Mouse (Mus musculus): Measurements from ENCODE around the gene Pcgf3.

The Pcgf3 gene

DNA sequence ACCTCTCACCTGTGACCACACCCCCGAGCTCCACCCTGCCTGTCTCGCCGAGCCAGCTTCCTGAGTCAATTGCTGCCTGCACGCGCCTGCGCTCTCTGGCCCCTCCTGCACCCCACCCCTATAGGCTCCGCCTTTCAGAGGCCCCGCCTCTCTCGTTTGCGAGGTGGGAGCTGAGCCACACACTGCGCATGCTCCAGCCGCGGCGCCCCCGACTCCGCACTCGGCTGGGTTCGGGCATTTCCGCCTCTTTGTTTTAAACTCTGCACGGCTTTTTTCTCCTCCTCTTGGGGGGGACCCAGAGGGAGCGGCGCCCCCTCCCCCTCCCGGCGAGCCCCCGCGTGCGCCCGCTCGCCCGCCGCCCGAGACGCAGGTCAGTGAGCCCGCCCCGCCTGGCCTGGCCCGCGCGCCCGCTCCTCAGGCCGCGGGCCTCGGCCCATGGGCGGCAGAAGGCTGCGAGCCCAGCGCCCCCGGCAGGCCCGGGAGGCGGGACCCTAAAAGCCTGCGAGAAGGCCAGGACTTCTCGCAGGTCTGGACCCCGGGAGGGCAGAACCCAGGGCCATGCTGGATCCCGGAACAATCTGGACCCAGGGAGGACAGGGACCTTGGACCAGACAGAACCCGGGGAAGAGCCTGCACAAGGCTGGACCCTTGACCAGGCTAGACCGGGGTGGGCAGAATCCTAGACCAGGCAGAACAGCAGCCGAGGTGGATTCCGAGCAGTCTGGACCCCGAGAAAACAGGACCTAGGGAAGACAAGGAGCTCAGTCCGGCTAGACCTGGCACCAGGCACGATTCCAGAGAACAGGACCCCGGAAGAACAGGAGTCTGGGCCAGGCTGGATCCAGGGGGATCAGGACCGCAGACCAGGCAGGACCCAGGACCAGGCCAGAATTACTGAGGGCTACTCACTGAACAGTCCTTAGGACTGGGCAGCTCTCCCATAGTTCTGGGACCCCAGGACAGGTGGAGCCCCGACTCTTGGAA is at the start of gene Pcgf3:
TSS of gene Pcgf3 (plus strand) at position 151 of the 984 bp plus-strand sequence.
- DNase-seq, result peak; percentile 99

DNA sequence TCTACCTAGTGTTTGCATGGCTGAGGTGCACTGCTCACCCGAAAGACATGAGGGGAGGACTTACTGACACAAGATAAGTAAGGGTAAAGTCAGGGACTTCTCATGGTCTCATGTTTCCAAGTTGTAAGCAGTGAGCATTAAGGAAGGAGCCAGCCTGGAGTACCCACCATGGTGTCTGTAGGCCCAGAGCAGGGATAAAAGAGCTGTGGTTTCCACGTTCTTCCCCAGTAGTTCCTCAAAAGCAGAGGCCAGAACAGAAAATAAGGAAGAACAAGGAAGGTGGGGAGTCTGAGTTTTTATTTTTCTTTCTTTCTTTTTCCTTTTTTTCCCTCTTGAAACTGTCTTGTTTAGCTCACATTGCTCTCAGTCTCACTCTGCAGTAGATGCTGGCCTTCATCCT is 46.3 kb upstream of the Pcgf3 start:
- DNase-seq, result no peak

DNA sequence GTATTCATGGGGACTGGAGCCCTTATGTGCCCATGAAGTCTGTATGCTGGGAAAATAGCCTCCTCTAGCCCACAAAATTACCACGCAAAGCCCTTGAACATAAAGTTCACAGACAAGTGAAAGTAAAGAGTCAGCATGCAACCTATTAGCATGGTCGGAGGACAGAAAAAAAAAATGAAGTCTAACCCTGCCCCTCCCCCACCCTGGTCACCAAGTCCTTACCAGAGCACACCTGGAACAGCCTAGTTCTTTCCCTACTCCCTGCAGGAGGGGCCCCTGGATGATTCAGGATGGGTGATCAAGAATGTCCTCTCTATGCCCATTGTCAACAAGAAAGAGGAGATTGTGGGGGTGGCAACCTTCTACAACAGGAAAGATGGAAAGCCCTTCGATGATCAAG is 38.3 kb upstream of the Pcgf3 start:
- no peak for DNase-seq

DNA sequence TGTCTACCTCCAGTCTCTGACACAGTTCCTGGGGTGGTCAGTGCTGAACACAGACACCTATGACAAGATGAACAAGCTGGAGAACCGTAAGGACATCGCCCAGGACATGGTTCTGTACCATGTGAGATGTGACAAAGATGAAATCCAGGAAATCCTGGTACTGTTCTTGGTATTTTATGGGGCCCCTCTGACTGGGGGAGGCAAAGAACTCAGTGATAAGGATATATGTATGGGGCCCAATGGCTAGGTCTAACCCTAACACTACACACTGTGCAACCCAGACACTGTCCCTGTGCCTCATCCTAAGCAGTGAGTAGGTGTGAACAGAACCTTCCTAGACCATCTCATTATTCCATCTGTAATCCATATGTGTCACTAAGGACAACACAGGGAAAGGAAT is 37.6 kb upstream of the Pcgf3 start:
- no peak for DNase-seq

DNA sequence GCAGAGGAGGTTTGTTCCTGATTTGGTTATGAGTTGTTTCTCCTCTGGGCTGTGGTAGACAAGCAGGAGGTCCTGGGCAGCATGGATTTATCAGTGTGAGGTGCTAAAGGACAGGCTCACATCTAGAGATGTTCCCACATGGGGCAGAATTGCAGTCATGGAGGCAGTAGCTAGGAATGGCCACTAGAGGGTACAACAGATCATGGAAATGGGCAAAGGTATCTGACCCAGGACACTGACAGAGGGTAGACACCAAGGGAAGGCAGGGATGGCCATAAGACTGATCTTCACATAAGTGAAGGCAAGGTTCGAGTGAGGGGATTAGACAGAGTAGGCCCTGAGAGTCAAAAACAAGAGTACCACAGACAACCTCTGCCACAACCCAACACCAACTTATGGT is 33.8 kb upstream of the Pcgf3 start:
- peak; percentile 32 to 46 for DNase-seq

DNA sequence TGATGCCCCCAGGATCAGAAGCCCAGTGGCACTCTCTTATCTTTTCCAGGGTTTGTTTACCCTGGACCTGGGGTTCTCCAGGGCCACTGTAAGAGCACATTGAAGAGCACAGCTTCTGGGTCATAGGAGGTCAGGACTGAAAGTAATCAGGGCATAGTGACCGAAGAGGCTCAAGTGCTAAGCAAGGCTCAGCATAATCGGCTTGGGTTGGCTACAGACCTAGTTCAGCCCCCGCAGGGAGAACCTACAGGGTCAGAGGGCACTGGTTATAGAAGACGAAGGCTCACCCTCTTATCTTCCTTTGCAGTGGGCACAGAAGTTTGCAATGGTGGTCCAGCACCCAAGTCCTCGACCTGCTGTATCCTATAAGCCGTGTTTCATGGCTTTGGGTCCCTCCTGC is 29.8 kb upstream of the Pcgf3 start:
- DNase-seq, result no peak

DNA sequence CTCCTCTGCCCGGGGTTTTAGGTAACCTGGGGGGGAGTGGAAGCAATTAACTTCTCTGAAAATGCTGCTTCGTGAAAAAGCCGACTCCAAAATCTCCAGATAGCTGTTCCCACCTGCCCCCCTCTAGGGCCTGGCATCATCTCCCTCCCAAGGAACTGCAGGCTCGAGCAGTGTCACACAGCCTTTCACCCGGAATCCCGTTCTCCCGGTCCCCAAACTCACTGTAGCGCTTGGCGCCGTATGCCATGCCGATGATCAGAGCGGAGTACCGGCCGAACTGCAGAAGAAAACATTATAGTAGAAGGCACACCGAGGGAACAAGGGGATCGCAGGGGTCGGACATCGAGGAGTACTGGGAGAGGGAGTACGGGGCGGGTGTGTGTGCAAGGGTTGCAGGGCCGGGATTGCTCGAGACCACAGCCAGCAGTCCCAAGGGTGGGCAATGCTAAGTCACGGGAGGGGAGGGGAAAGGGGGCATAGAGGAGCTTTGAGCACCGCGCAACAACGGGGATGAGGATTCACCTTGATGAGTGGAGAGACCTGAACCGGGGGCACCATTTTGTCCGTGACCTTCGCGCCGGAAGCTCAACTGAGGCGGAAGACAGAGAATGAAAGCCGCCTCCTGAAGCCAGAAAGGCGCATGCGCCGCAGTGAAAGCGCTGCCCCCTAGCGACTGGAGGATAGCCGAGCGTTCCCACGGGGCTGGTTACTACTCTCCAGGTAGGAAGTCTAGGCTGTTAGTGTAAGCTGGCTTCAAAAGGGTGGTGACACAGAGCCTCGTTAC is 27.0 kb upstream of the Pcgf3 start, which contains the start of gene Atp5k:
TSS of gene Atp5k (minus strand) at position 645 of the 784 bp plus-strand sequence.
- peak; percentile 94 to 96 for DNase-seq

DNA sequence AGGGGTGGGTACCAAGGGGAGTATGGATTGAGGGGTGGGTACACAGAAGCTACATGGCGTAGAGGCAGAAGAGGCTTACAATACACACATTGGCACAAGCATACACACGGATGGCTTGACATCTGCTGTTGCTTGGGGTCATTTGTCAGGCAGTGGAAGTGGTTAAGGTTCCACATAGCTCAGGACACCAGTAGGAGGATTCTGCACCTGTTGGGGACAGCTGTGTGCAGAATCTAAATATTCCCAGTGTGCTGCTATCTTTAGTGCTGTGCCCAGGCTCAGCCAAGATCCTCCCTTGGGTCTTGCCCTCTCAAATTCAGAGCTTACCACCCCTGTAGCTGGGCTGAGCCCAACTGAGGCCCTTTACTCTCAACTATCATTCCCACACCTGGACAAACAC is 24.9 kb upstream of the Pcgf3 start:
- no peak for DNase-seq

DNA sequence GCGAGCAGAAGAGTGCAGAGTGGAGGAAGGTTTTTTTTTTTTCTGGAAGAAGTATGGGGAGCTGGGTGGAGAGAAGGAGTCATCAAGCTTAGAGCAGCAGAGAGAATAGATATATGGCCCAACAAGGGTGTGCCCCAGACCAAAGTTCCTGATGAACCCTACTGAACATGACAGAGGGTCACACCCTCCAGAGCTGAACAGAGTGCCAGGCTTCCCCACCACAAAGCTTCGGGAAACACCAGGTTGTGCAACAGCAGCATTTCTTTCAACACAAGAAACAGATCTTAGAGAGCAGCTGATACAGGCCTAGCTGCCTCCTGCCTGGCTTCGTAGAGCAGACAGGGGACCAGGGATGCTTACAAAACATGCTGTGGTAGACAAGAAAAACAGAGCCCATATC is 14.1 kb upstream of the Pcgf3 start:
- peak; percentile 46 to 52 for DNase-seq

DNA sequence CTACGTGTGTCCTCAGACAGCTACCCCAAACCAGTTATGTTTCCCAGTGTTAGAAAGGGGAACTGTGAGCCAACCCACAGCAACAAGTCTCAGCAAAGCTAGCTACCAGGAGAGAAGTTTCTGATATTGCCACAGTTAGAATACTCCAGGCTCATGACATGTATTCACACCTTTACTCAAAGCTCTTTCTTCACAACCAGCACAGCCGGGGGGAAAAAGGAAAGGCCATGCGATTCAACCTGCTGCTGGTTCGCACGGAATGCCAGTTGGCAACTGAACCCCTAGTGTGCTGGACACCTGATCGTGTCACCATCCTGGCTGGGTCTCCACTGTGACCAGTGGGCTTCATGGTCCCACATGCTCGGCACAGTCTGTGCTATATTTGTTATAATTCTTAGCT is 13.2 kb upstream of the Pcgf3 start:
- no peak for DNase-seq

DNA sequence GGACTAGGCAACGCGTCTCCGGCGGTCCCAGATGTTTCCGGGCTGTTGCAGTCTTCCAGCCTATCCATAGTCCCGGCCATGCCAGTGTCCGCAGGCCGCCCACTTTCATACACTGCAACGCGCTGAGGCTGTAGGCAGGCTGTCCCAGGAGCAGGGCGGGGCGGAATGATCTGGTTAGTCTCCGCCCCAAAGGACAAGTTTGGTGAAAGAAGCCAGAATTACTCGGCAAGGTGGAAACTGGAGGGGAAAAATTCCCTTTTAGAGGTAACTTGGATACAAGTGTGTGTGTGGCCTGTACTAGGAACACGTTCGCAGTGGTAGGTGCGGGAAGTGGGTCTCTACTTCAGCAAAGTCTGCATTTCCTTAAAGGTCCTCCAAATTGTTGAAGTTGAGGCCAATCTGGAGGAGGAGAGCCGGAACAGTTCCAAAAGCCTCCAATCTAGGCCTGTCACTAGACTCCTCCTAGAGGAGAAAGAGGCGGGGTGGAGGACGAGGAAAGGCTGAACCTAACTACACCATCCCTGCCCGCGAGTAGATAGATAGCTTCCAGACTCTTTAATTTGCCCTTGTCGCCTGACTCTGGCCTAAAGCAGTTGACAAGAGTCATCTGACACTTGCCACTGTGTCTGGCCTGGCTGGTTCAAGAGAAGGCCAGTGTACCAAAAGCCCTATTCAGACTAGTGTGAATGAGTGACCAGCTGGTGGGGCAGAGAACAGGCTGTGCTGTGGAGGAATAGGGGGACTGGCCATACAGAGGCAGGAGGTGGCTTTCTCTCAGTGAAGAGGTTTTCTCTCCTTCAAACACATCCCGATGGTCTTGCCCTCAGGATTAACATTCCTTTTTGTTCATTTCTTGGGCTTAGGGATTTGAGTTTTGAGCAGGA is 12.0 kb upstream of the Pcgf3 start, which contains the start of gene Mfsd7a:
TSS of gene Mfsd7a (minus strand) at position 107 of the 884 bp plus-strand sequence.
- DNase-seq, result peak; percentile 84 to 89

DNA sequence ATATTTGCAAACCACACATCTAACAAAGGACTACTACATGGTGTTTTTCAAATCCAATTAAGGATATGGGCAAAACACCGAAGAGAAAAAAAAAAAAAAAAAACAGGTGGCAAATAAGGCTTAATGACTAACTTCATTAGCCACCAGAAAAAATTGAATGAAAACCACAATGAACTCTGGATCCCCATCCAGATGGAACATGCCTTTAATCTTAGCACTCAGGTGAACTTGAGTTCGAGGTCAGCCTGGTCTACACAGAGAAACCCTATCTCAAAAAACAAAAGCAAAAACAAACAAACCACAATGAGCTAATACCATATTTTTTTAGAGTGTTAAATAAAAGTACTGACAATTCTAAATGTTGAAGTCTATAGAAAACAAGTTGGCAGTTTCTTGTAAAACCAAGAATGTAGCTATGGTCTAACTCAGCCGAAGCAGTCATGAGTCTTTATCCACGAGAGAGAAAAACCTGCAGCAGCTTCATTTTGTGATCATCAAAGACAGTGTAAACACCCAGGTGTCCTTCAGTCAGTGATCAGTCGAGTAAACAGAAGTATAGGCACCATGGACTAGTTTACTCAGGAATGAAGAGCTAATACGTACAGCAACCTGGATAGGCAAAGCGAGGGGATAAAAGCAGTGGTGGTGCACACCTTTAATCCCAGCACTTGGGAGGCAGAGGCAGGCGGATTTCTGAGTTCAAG is 10.0 kb upstream of the Pcgf3 start:
- no peak for DNase-seq

DNA sequence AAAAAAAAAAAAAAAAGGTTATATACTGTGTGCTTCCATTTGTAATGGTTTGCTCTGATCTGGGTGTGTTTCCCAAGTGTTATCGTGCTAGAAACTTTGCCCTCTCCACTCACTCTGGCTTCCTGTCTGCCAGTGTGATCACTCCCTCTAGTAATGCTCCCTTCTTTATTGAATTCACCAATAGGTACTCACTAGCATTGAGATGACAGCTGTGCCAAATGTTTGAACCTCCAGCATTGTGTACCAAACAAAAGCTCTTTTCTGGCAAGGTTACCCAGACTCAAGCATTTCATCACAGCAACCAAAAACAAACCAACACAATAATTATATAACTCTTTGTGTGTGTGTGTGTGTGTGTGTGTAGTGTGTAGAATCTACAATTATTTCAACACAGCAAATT is 9.4 kb upstream of the Pcgf3 start:
- no peak for DNase-seq

DNA sequence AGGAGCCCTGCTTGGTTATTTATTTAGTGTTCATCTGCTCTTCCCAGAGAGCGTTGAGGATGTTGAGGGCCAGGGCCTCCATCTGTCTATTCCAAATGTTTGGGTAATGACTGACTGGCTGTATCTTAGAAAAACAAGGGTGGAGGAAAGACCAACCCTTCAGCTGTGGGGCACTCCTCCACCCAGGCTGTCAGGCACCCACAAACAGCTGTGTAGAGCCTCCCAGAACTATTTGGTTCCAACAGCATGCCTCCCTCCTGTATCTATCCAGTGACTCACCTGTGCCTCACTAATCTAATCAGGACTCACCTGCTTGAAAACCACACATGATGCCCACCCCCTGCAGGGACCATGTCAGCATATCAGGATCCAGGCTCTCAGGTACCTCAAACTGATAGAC is 8.6 kb upstream of the Pcgf3 start:
- DNase-seq, result no peak

DNA sequence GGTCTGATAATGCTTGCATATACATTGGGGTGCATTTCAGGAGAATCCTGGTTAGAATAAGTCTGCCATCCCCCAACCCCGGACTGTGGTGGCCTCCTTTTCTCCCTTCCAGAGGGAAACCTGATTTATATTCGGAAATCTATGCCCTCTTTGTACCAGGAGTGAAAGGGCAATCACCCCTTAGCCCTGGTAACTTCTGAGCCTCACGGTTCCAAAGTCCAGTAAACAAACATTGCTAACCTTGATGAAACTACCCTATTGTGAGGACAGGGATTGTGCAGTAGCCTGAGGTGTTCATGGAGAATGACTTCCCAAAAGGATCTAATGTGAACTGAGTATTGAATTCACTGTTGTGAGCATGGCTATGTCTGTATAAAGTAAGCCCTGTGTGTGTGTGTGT is 6.9 kb upstream of the Pcgf3 start:
- no peak for DNase-seq

DNA sequence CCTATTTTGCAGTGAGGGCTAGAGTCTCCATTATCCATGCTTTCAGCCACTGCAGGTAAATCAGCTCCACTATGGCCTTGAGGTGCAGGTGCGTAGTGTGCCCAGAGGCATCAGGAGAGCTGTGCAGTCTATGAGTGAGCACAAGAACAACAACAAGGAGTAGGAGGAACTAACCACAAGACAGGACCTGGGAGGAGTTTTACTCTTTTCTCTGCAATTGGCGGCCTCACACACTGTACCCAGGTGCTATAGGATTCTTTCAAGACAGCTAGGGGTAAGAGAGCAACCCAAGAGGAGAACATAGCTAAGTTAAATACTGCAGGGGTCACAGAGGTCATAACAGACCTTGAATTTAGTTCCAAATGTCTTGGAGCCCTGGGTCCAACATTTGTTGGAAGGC is 2.3 kb upstream of the Pcgf3 start:
- DNase-seq, result no peak

DNA sequence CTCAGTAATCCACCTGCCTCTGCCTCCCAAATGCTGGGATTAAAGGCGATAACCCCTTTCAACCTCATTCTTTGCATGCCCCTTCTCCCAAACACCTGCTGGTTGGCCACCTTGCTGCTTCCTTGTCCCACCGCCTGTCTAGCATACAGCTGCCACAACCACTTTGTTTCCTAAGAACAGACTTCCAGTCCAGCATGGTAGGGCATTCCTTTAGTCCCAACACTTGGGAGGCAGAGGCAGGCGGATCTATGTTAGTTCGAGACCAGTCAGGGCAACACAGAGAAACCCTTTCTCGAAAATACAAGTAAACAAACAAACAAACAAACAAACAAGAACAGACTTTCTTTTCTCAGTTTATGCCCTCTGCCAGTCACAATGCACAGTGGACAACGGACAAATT is 571 bp upstream of the Pcgf3 start:
- DNase-seq, result no peak

DNA sequence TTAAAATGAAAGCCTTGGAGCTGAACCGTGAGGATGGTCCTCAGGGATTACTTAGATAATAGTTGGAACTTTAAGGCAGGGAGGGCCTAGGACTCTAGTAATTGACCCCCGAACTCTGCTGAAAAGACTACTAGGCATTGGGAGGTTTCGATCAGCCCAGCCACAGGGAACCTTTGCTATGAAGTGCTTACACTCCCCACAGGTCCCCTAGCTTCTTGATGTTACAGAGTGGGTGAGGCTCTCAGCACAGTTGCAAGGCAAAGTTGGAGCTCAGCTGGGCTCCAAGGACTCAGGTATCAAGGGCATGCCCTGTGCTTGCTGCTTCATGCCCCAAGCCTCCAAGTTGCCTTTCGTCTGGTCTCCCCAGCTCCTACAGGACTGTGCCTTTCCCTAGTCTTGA is 1.4 kb downstream of the Pcgf3 start:
- DNase-seq, result no peak

DNA sequence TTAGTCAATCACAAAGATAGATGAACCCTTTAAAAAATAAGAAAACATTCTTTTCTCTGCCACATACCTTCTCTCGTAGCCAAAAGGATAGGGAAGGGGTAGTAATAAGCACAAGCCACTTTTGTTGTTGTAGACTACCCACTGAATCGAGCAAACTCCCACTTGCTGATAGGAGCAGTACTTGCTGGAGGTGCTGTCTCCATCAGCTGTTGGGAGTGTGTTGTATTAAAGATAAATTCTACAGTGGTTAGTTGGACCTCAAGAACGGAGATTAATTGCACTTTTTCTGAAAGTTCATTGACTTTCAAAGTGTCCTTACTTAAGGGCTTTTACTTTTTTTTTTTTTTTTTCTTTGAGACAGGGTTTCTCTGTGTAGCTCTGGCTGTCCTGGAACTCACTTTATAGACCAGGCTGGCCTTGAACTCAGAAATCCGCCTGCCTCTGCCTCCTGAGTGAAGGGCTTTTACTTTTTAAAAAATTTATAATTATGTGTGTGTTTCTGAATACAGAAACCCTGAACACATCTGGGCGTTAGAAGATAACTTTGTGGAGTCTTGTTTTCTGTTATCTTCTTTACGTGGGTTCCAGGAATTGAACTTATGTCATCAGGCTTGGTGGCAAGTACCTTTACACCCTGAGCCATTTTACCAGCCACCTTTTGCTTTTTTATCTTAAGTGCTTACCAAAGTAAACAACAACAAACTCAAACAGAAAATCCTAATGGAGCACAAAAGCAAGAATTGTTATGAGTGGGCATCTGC is 4.3 kb downstream of the Pcgf3 start:
- no peak for DNase-seq

DNA sequence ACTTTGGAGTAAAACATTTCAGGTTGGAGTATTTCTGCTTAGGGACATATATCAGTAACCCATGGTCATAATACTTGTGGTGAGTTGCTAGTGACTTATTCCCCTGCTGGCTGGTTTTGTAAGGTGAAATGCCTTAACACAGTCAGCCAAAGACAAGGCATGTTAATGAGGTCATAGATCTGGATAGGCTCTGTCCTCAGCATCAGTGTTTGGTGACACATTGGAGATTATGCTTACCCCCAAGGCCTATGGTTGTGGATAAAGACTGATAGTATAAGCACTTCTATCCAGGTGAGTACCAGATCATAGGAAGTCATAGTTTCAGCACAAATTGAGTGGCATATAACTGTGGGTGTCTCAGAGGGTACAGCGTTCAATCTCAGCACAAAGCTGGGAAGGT is 5.6 kb downstream of the Pcgf3 start:
- no peak for DNase-seq

DNA sequence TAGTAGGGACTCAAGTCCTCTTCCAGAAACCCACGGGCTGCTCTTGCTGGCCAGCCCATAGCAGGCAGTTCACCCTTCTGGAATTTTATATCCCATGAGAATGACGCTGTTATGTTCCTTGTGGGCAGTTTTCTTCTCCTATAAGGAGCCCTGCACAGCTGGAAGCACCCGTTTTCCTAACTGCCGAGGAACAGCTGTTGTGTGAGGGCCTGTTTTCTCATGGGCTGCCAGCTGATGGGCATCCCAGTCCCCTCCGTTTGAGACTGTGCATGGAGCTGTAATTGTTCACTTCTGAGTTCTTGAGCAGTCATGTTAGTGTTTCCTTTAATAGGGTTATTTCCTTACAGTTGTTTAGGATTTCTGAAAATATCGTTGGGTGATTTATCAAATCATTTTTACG is 8.6 kb downstream of the Pcgf3 start:
- DNase-seq, result no peak

Measured in lung, adult 18-20 months (tissue).